Mouse (Mus musculus): ENCODE measurements around the gene Gm10408. TPM values are rescaled to one million over a fixed set of nuclear protein-coding genes. Genes with fewer than 3 reads are reported as not detected.

Gene Gm10408
- not detected for polyA plus RNA-seq (2014; fragmentation: Illumina TruSeq; extraction: RNeasy Lipid Tissue Mini Kit (QIAGEN cat#74804); ENCODE audit: low read depth, low replicate concordance)

GRCm38 (mm10) chr14:3449079-3449478 lies at the start of gene Gm10408:
Gm10408 (plus strand) TSS chr14:3449379.

GRCm38 (mm10) chr14:3412314-3412713 lies 36.9 kb upstream of the Gm10408 start, which contains the start of gene Gm10409:
Gm10409 (plus strand) TSS chr14:3412614.

GRCm38 (mm10) chr14:3427803-3428202 lies 21.4 kb upstream of the Gm10408 start, which contains the start of gene Gm3005:
Gm3005 (plus strand) TSS chr14:3428103.

Other genes starting within 250 kb of the Gm10408 start
- 0.63 TPM for gene D830030K20Rik, start 240.9 kb upstream of the Gm10408 start, polyA plus RNA-seq (2014; fragmentation: Illumina TruSeq; extraction: RNeasy Lipid Tissue Mini Kit (QIAGEN cat#74804); ENCODE audit: low read depth, low replicate concordance)
- 0.28 TPM for gene Gm2956, start 116.8 kb upstream of the Gm10408 start, polyA plus RNA-seq (2014; fragmentation: Illumina TruSeq; extraction: RNeasy Lipid Tissue Mini Kit (QIAGEN cat#74804); ENCODE audit: low read depth, low replicate concordance)
- not detected for gene Gm10413, start 54.3 kb upstream of the Gm10408 start, polyA plus RNA-seq (2014; fragmentation: Illumina TruSeq; extraction: RNeasy Lipid Tissue Mini Kit (QIAGEN cat#74804); ENCODE audit: low read depth, low replicate concordance)
- gene Gm10409, start 36.8 kb upstream of the Gm10408 start, polyA plus RNA-seq (2014; fragmentation: Illumina TruSeq; extraction: RNeasy Lipid Tissue Mini Kit (QIAGEN cat#74804); ENCODE audit: low read depth, low replicate concordance): 0.63 TPM
- gene Gm3005, start 21.3 kb upstream of the Gm10408 start, polyA plus RNA-seq (2014; fragmentation: Illumina TruSeq; extraction: RNeasy Lipid Tissue Mini Kit (QIAGEN cat#74804); ENCODE audit: low read depth, low replicate concordance): 0.28 TPM
- gene Gm3012, start 185.1 kb downstream of the Gm10408 start, polyA plus RNA-seq (2014; fragmentation: Illumina TruSeq; extraction: RNeasy Lipid Tissue Mini Kit (QIAGEN cat#74804); ENCODE audit: low read depth, low replicate concordance): not detected
- gene Gm3020, start 202.7 kb downstream of the Gm10408 start, polyA plus RNA-seq (2014; fragmentation: Illumina TruSeq; extraction: RNeasy Lipid Tissue Mini Kit (QIAGEN cat#74804); ENCODE audit: low read depth, low replicate concordance): 0.63 TPM
- gene Gm3043, start 239.4 kb downstream of the Gm10408 start, polyA plus RNA-seq (2014; fragmentation: Illumina TruSeq; extraction: RNeasy Lipid Tissue Mini Kit (QIAGEN cat#74804); ENCODE audit: low read depth, low replicate concordance): not detected